Comparison of ENCODE assay signal across 18 mouse cellular contexts in genomic region chr14:32091124-32091523, GRCm38 (mm10). TPM values are rescaled to one million over a fixed set of nuclear protein-coding genes. Genes with fewer than 3 reads are reported as not detected.
DNase-seq lines count a peak whose midpoint lies in the region; ATAC-seq and TF ChIP-seq lines count a peak whose summit lies in the region.
"Had no signal": no experiment of that assay in that cellular context is flagged by ENCODE, and none has a peak within 500 bp of the region (broad histone marks: within the 10 kb centered on the region; RNA-seq: fewer than 3 reads in every experiment).

No protein-coding gene starts in this region.

- peak overlapping the region; percentile 63 for H3K27ac ChIP-seq in kidney, embryonic 16.5 days (ENCODE audit: low read length)
- H3K27ac ChIP-seq in embryonic facial prominence, embryonic 10.5 days (replicated peaks), result peak overlapping the region; percentile 40; the same call in 1 of the 2 replicates
- peak overlapping the region; percentile 61; the same call in 1 of the 2 replicates for H3K27ac ChIP-seq in limb, embryonic 10.5 days
- no peak overlapping the region for H3K27ac ChIP-seq in liver, postnatal 0 days (ENCODE audit: low read depth)
- H3K27ac ChIP-seq: macrophage had no signal

- no peaks in the 10 kb centered on the region for H3K9me3 ChIP-seq in kidney, embryonic 16.5 days (ENCODE audit: low read length)
- H3K9me3 ChIP-seq in embryonic facial prominence, embryonic 10.5 days, result no peaks in the 10 kb centered on the region
- no peaks in the 10 kb centered on the region for H3K9me3 ChIP-seq in limb, embryonic 10.5 days (replicated peaks)
- no peaks in the 10 kb centered on the region for H3K9me3 ChIP-seq in liver, postnatal 0 days (ENCODE audit: low read length)

- H3K27me3 ChIP-seq in kidney, embryonic 16.5 days (ENCODE audit: insufficient read depth, low read length), result no peaks in the 10 kb centered on the region
- no peaks in the 10 kb centered on the region for H3K27me3 ChIP-seq in embryonic facial prominence, embryonic 10.5 days (replicated peaks; ENCODE audit: low read depth, poor library complexity, severe bottlenecking)
- no peaks in the 10 kb centered on the region for H3K27me3 ChIP-seq in limb, embryonic 10.5 days (ENCODE audit: low read depth, poor library complexity, severe bottlenecking)
- no peaks in the 10 kb centered on the region for H3K27me3 ChIP-seq in liver, postnatal 0 days (ENCODE audit: insufficient read depth, low read length)

- peak; percentile 73 for ATAC-seq in kidney, embryonic 16.5 days (ENCODE audit: low FRiP score, low TSS enrichment)
- no peak for ATAC-seq in liver, postnatal 0 days
- ATAC-seq: activated CD4-positive, CD25-positive, alpha-beta regulatory T cell, adult 4 months had no signal

- no peak overlapping the region for H3K9ac ChIP-seq in kidney, embryonic 16.5 days (replicated peaks; ENCODE audit: low read length)
- no peak overlapping the region for H3K9ac ChIP-seq in liver, postnatal 0 days (replicated peaks)

- TF ChIP-seq EP300 in liver, postnatal 0 days (IDR thresholded peaks at IDR 0.05; ENCODE audit: low read depth), result no peak

- peaks cover 29% of the 10 kb centered on the region for H3K4me1 ChIP-seq in kidney, embryonic 16.5 days (ENCODE audit: insufficient read depth, low read length)
- peaks cover 41% of the 10 kb centered on the region for H3K4me1 ChIP-seq in embryonic facial prominence, embryonic 10.5 days
- H3K4me1 ChIP-seq in limb, embryonic 10.5 days, result peaks cover 39% of the 10 kb centered on the region
- peaks cover 20% of the 10 kb centered on the region for H3K4me1 ChIP-seq in liver, postnatal 0 days (ENCODE audit: insufficient read depth)

- H3K4me3 ChIP-seq in kidney, embryonic 16.5 days (ENCODE audit: low read length), result no peak overlapping the region
- no peak overlapping the region; the same call in 1 of the 2 replicates for H3K4me3 ChIP-seq in embryonic facial prominence, embryonic 10.5 days
- no peak overlapping the region for H3K4me3 ChIP-seq in limb, embryonic 10.5 days
- no peak overlapping the region for H3K4me3 ChIP-seq in liver, postnatal 0 days (ENCODE audit: low read depth, low read length)

- H3K4me2 ChIP-seq in kidney, embryonic 16.5 days (replicated peaks; ENCODE audit: low read depth, low read length), result no peak overlapping the region
- no peak overlapping the region for H3K4me2 ChIP-seq in liver, postnatal 0 days (ENCODE audit: low read depth, low read length)

- DNase-seq in kidney, postnatal 25 days, result no peak
- DNase-seq in embryonic facial prominence, embryonic 10.5 days (ENCODE audit: low spot score), result peak; percentile 61
- peak; percentile 39 to 50 for DNase-seq in heart, adult 9 months (ENCODE audit: low spot score in 2 of 2)
- DNase-seq in limb, embryonic 10.5 days (ENCODE audit: low spot score), result peak; percentile 50
- no peak for DNase-seq in liver, postnatal 0 days
- DNase-seq in urinary bladder, postnatal 10 days (ENCODE audit: low spot score), result no peak
- DNase-seq: cerebellum, postnatal 14 days; gastrocnemius, postnatal 25 days; layer of hippocampus, adult 9-11 months; left cerebral cortex, postnatal 4 days; midbrain, embryonic 14.5 days; right cerebral cortex, postnatal 4 days; thymus, postnatal 14 days had no signal

- peaks cover 33% of the 10 kb centered on the region for H3K36me3 ChIP-seq in kidney, embryonic 16.5 days (ENCODE audit: insufficient read depth, low read length)
- peaks cover 38% of the 10 kb centered on the region for H3K36me3 ChIP-seq in embryonic facial prominence, embryonic 10.5 days (replicated peaks)
- peaks cover 39% of the 10 kb centered on the region for H3K36me3 ChIP-seq in limb, embryonic 10.5 days
- H3K36me3 ChIP-seq in liver, postnatal 0 days (replicated peaks; ENCODE audit: insufficient read depth, low read length), result peaks cover 12% of the 10 kb centered on the region

- 17% methylated on average over 4 of the region's 4 CpGs for WGBS in kidney, embryonic 16.5 days
- 45% methylated on average over 4 of the region's 4 CpGs for WGBS in embryonic facial prominence, embryonic 10.5 days
- 37% methylated on average over 4 of the region's 4 CpGs for WGBS in limb, embryonic 10.5 days
- 73% methylated on average over 4 of the region's 4 CpGs for WGBS in liver, postnatal 0 days (ENCODE audit: insufficient replicate concordance)

- TF ChIP-seq CTCF in liver, postnatal 0 days (IDR thresholded peaks at IDR 0.05; ENCODE audit: low read depth), result no peak

RNA-seq across cellular contexts. Expression of gene Dph3, which starts 5.6 kb away (rescaled TPM):
- 88.1 and 90.9 TPM in 2 replicates for polyA plus RNA-seq in kidney, embryonic 16.5 days (2015; fragmentation: Nextera tagmentation; extraction: Ambion mirVana)
- 98.8 and 102 TPM in 2 replicates for polyA plus RNA-seq in embryonic facial prominence, embryonic 10.5 days (2016; fragmentation: Nextera tagmentation; extraction: Ambion mirVana)
- 81.4 and 103 TPM in 2 replicates for polyA plus RNA-seq in limb, embryonic 10.5 days (2016; fragmentation: Nextera tagmentation; extraction: Ambion mirVana)
- 55.9 and 58.1 TPM in 2 replicates for polyA plus RNA-seq in liver, postnatal 0 days (2015; fragmentation: Nextera tagmentation; extraction: Ambion mirVana)

RNA-seq across cellular contexts. Expression of gene Oxnad1, which starts 6.0 kb away (rescaled TPM):
- 35.2 and 36.9 TPM in 2 replicates for polyA plus RNA-seq in kidney, embryonic 16.5 days (2015; fragmentation: Nextera tagmentation; extraction: Ambion mirVana)
- polyA plus RNA-seq in embryonic facial prominence, embryonic 10.5 days (2016; fragmentation: Nextera tagmentation; extraction: Ambion mirVana), result 20.1 and 21.2 TPM in 2 replicates
- 14.2 and 17.4 TPM in 2 replicates for polyA plus RNA-seq in limb, embryonic 10.5 days (2016; fragmentation: Nextera tagmentation; extraction: Ambion mirVana)
- polyA plus RNA-seq in liver, postnatal 0 days (2015; fragmentation: Nextera tagmentation; extraction: Ambion mirVana), result 13.5 and 14.3 TPM in 2 replicates

RNA-seq across cellular contexts. Expression of gene Msmb, which starts 50.7 kb away (rescaled TPM):
- polyA plus RNA-seq in kidney, embryonic 16.5 days (2015; fragmentation: Nextera tagmentation; extraction: Ambion mirVana), result not detected in 2 replicates
- not detected in 2 replicates for polyA plus RNA-seq in embryonic facial prominence, embryonic 10.5 days (2016; fragmentation: Nextera tagmentation; extraction: Ambion mirVana)
- polyA plus RNA-seq in limb, embryonic 10.5 days (2016; fragmentation: Nextera tagmentation; extraction: Ambion mirVana), result not detected in 2 replicates
- 0.22 and 0.44 TPM in 2 replicates for polyA plus RNA-seq in liver, postnatal 0 days (2015; fragmentation: Nextera tagmentation; extraction: Ambion mirVana)
- polyA plus RNA-seq: liver, embryonic 16.5 days; macrophage; midbrain, embryonic 14.5 days; stomach, embryonic 14.5 days had no signal

Comparison
In these comparisons a context has a peak if more than half of its experiments do, and no peak if none do; other contexts are left out.
1. DNase-seq: peak in embryonic facial prominence, embryonic 10.5 days (single experiment), heart, adult 9 months (2 of 2) and limb, embryonic 10.5 days (single experiment); none in kidney, postnatal 25 days (0 of 2), liver, postnatal 0 days (single experiment) and urinary bladder, postnatal 10 days (single experiment).